Mouse (Mus musculus) yolk sac, embryonic 10.5 days (tissue): ENCODE measurements around the gene Olfr914.

Experiments used
- DNase-seq: peaks from one replicate; pipeline ENCODE4 v3.0.0-alpha.2; 2017; ENCODE audit warnings: low spot score

Gene Olfr914

GRCm38 (mm10) chr9:38604802-38605201, at the start of gene Olfr914:
Gene Olfr914, plus strand, starts transcription at chr9:38605102.
- DNase-seq = no peak

GRCm38 (mm10) chr9:38579878-38580277, 25.0 kb upstream of the Olfr914 start, which contains the start of gene Olfr912:
Gene Olfr912, plus strand, starts transcription at chr9:38580178.
- DNase-seq = no peak

DNA sequence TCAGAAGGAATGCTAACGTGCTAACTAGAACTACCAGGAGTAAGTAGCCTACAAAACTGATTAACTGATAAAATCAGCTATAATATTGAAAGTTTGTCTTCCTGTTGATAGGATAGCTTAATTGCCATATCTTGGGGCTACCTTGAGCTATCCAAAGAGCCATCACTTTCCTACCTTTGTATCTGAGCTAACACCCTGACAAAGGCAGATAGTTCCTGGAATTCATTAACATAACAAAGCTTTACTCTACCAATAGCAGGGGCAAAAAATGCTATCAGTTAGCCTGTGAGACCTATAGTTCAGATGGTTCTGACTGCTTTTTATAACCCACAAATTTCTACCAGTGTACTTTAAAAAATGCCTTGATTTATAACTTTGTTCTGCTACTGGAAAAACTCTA, 13.8 kb upstream of the Olfr914 start:
- DNase-seq = no peak

- no peak for DNase-seq
Measured at GRCm38 (mm10) chr9:38592459-38592858, 12.4 kb upstream of the Olfr914 start, which contains the start of gene Olfr913. Gene Olfr913, plus strand, starts transcription at chr9:38592759.

- no peak for DNase-seq
Measured at GRCm38 (mm10) chr9:38632406-38632805, 27.5 kb downstream of the Olfr914 start.

GRCm38 (mm10) chr9:38659775-38660174, 54.9 kb downstream of the Olfr914 start, which contains the start of gene Olfr916:
Gene Olfr916, minus strand, starts transcription at chr9:38659875.
- no peak for DNase-seq
